Mouse (Mus musculus) liver, embryonic 16.5 days (tissue): ENCODE data around the gene Fam71f2. TPM values are rescaled to one million over a fixed set of nuclear protein-coding genes. Genes with fewer than 3 reads are reported as not detected.

ENCODE experiments used
- ATAC-seq: fragments of 200-750 bp; cut with Nextera tagmentation; 2 replicates; pipeline ENCODE4 v1.8.0; 2017; ENCODE audit warnings: low read depth, mild to moderate bottlenecking, moderate number of reproducible peaks, moderate library complexity
- H3K27ac ChIP-seq: fragments of 300-500 bp; sonication (generic); 2 replicates; pipeline ENCODE4 v1.5.1; 2014; ENCODE audit warnings: mild to moderate bottlenecking, low read length
- H3K27me3 ChIP-seq: fragments of 300-500 bp; sonication (generic); 2 replicates; pipeline ENCODE4 v1.6.1; 2014; ENCODE audit warnings: low read depth, low read length, mixed read lengths; ENCODE audit not compliant: control insufficient read depth, insufficient read depth
- H3K36me3 ChIP-seq: fragments of 300-500 bp; sonication (generic); 2 replicates; pipeline ENCODE4 v1.6.1; 2014; ENCODE audit warnings: mild to moderate bottlenecking; ENCODE audit not compliant: control insufficient read depth, insufficient read depth
- H3K4me1 ChIP-seq: fragments of 300-500 bp; sonication (generic); 2 replicates; pipeline ENCODE4 v1.6.1; 2014; ENCODE audit warnings: low read depth, low read length, mixed read lengths; ENCODE audit not compliant: control insufficient read depth
- H3K4me2 ChIP-seq: fragments of 300-500 bp; sonication (generic); 2 replicates; pipeline ENCODE4 v1.6.1; 2014; ENCODE audit warnings: low read depth, low read length, mixed read lengths
- H3K4me3 ChIP-seq: fragments of 300-500 bp; sonication (generic); 2 replicates; pipeline ENCODE4 v1.5.1; 2014; ENCODE audit warnings: low read depth, mild to moderate bottlenecking, low read length
- H3K9ac ChIP-seq: fragments of 300-500 bp; sonication (generic); 2 replicates; pipeline ENCODE4 v1.6.1; 2014; ENCODE audit warnings: low read depth, low read length
- H3K9me3 ChIP-seq: fragments of 300-500 bp; sonication (generic); replicated peaks from 2 replicates; pipeline ENCODE4 v1.6.1; 2016; ENCODE audit warnings: low read length; ENCODE audit not compliant: control insufficient read depth
- WGBS: fragments of 180-500 bp; shearing (Covaris S2); extraction: QIAGEN DNeasy Blood & Tissue Kit; methylation state at CpG from one replicate; pipeline ENCODE4 v1.1.7; 2014; ENCODE audit not compliant: insufficient replicate concordance; 5-methylcytosine and 5-hydroxymethylcytosine counted together
- polyA plus RNA-seq: library from polyadenylated mRNA; unstranded; fragments of >200 nt; fragmentation: Nextera tagmentation; extraction: Ambion mirVana; gene quantifications from 2 replicates; pipeline ENCODE4 v1.2.1, GENCODE M21; 2015

The Fam71f2 gene
- 0.09 and 0.13 TPM in 2 replicates for polyA plus RNA-seq

- Histone ChIP-seq H3K27ac (no peak within 1 kb of the TSS), H3K9me3 (no peaks in the 10 kb centered on the region), H3K36me3 (peaks cover 3% of the 10 kb centered on the region; the same call in 1 of the 2 replicates), H3K4me1 (peaks cover 4% of the 10 kb centered on the region; the same call in 1 of the 2 replicates), H3K27me3 (no peaks in the 10 kb centered on the region), H3K4me2 (no peak within 1 kb of the TSS), H3K4me3 (no peak within 1 kb of the TSS), H3K9ac (no peak within 1 kb of the TSS)
- WGBS: 71% methylated on average over 8 of the region's 8 CpGs
- ATAC-seq: no peak
Observed at GRCm38 (mm10) chr6:29279293-29279692, at the start of gene Fam71f2. Gene Fam71f2, plus strand, starts transcription at chr6:29279593.

GRCm38 (mm10) chr6:29230386-29230785 is 49.0 kb upstream of the Fam71f2 start:
- 66% methylated on average over 6 of the region's 6 CpGs for WGBS
- Histone ChIP-seq H3K4me2 (no peak overlapping the region), H3K36me3 (no peaks in the 10 kb centered on the region), H3K27me3 (no peaks in the 10 kb centered on the region), H3K27ac (no peak overlapping the region), H3K9me3 (no peaks in the 10 kb centered on the region), H3K9ac (no peak overlapping the region), H3K4me3 (no peak overlapping the region), H3K4me1 (no peaks in the 10 kb centered on the region)
- no peak for ATAC-seq

- no peak for ATAC-seq
- Histone ChIP-seq H3K27me3 (no peaks in the 10 kb centered on the region), H3K9ac (no peak overlapping the region), H3K36me3 (no peaks in the 10 kb centered on the region), H3K27ac (no peak overlapping the region), H3K4me2 (no peak overlapping the region), H3K9me3 (no peaks in the 10 kb centered on the region), H3K4me3 (no peak overlapping the region), H3K4me1 (no peaks in the 10 kb centered on the region)
- WGBS: 46% methylated on average over 3 of the region's 3 CpGs
Observed at GRCm38 (mm10) chr6:29231799-29232198, 47.6 kb upstream of the Fam71f2 start.

GRCm38 (mm10) chr6:29232321-29232720 is 47.1 kb upstream of the Fam71f2 start:
- Histone ChIP-seq H3K4me3 (no peak overlapping the region), H3K27ac (no peak overlapping the region), H3K9me3 (no peaks in the 10 kb centered on the region), H3K4me2 (no peak overlapping the region), H3K27me3 (no peaks in the 10 kb centered on the region), H3K4me1 (no peaks in the 10 kb centered on the region), H3K9ac (no peak overlapping the region), H3K36me3 (no peaks in the 10 kb centered on the region)
- ATAC-seq: no peak
- 32% methylated on average over 6 of the region's 6 CpGs for WGBS

DNA sequence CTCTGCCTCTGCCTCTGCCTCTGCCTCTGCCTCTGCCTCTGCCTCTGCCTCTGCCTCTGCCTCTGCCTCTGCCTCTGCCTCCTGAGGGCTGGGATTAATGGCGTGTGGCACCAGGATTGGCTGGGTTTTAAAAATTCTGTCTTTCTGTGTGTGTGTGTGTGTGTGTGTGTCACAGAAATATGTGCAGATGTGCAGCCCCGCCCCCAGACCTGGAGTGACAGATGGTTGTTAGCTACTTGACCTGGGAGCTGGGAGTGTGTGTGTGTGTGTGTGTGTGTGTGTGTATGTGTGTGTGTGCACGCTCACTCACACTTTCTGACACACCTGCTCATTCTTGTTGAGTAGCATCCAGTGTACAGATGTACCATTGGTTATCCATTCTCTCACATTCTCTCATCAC is 45.7 kb upstream of the Fam71f2 start:
- Histone ChIP-seq H3K4me3 (no peak overlapping the region), H3K27ac (no peak overlapping the region), H3K9ac (no peak overlapping the region), H3K9me3 (no peaks in the 10 kb centered on the region), H3K4me1 (no peaks in the 10 kb centered on the region), H3K27me3 (no peaks in the 10 kb centered on the region), H3K4me2 (no peak overlapping the region), H3K36me3 (no peaks in the 10 kb centered on the region)
- WGBS: 49% methylated on average over 3 of the region's 3 CpGs
- ATAC-seq: no peak

- H3K27ac ChIP-seq: no peak overlapping the region
- H3K36me3 ChIP-seq: no peaks in the 10 kb centered on the region
- H3K9ac ChIP-seq: no peak overlapping the region
- no peak overlapping the region for H3K4me2 ChIP-seq
- 43% methylated on average over 8 of the region's 8 CpGs for WGBS
- no peak overlapping the region for H3K4me3 ChIP-seq
- no peaks in the 10 kb centered on the region for H3K4me1 ChIP-seq
- ATAC-seq: no peak
- H3K9me3 ChIP-seq: no peaks in the 10 kb centered on the region
- no peaks in the 10 kb centered on the region for H3K27me3 ChIP-seq
Observed at GRCm38 (mm10) chr6:29234272-29234671, 45.1 kb upstream of the Fam71f2 start.

DNA sequence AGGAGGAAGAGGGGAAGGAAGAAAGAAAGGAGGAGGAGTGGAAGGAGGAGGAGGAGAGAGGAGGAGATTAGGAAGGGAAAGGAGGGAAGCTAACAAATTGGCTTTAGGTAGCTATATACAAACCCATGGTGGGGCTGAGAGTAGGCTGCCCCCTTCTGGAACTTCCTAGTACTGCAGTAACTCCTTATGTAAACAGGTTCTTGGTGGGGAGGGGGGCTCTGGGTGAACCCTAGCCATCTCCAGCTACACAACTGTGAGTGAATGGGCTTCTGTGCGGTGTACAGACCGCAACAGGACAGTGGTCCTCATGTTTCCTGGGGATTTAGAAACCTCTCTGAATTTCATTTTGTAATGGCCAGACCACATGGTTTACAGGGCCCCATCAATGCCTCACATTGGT is 38.6 kb upstream of the Fam71f2 start:
- no peak overlapping the region for H3K9ac ChIP-seq
- no peak overlapping the region for H3K4me2 ChIP-seq
- no peaks in the 10 kb centered on the region for H3K36me3 ChIP-seq
- no peak for ATAC-seq
- H3K9me3 ChIP-seq: no peaks in the 10 kb centered on the region
- no peak overlapping the region for H3K27ac ChIP-seq
- no peak overlapping the region for H3K4me3 ChIP-seq
- peaks cover 2% of the 10 kb centered on the region; the same call in 1 of the 2 replicates for H3K4me1 ChIP-seq
- 10% methylated on average over 2 of the region's 2 CpGs for WGBS
- H3K27me3 ChIP-seq: no peaks in the 10 kb centered on the region

DNA sequence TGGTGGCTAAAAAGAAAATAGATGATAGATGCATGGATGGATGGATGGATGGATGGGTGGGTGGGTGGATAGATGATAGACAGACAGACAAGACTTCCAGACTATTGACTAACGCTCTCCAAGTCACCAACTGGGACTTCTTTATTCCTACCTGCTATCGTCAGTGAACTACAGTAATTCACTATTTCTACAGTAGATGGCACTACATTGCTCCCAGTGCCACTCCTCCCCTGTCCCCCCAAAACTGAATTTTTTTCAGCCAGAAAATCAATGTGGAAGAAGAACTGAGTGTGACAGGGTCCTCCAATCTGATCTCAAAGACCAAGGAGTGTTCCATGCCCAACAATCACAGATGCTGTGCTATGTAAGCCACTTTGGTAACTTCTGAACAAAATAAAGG is 37.7 kb upstream of the Fam71f2 start:
- no peak overlapping the region for H3K4me2 ChIP-seq
- peaks cover 7% of the 10 kb centered on the region for H3K4me1 ChIP-seq
- no peak overlapping the region for H3K27ac ChIP-seq
- H3K9me3 ChIP-seq: no peaks in the 10 kb centered on the region
- whole genome bisulfite sequencing: 34% methylated on average over 2 of the region's 2 CpGs
- no peak overlapping the region for H3K4me3 ChIP-seq
- no peak for ATAC-seq
- no peaks in the 10 kb centered on the region for H3K36me3 ChIP-seq
- no peaks in the 10 kb centered on the region for H3K27me3 ChIP-seq
- H3K9ac ChIP-seq: no peak overlapping the region

- 38% methylated on average over 1 of the region's 1 CpGs for WGBS
- Histone ChIP-seq H3K36me3 (no peaks in the 10 kb centered on the region), H3K4me2 (no peak overlapping the region), H3K4me1 (peaks cover 7% of the 10 kb centered on the region), H3K9ac (no peak overlapping the region), H3K27ac (no peak overlapping the region), H3K4me3 (no peak overlapping the region), H3K27me3 (no peaks in the 10 kb centered on the region), H3K9me3 (no peaks in the 10 kb centered on the region)
- no peak for ATAC-seq
Observed at GRCm38 (mm10) chr6:29242265-29242664, 37.1 kb upstream of the Fam71f2 start.
